Comparison of ENCODE assay signal across 16 mouse cellular contexts in the genomic region with DNA sequence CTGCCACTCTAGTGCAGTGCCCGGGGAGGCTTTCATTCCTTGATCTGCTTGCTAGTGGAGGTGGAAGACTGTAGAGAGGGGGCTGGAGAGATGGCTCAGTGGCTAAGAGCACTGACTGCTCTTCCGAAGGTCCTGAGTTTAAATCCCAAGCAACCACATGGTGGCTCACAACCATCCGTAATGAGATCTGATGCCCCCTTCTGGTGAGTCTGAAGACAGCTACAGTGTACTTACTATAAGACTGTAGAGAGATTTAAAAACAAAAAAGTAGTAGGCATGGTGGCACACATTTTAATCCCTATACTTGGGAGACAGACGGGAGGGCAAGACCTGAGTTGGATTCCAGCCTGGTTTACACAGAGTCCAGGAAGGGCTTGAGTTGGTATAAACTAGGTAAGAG. TPM values are rescaled to one million over a fixed set of nuclear protein-coding genes. Genes with fewer than 3 reads are reported as not detected.
DNase-seq lines count a peak whose midpoint lies in the region; ATAC-seq and TF ChIP-seq lines count a peak whose summit lies in the region.
"Had no signal": no experiment of that assay in that cellular context is flagged by ENCODE, and none has a peak within 500 bp of the region (broad histone marks: within the 10 kb centered on the region; RNA-seq: fewer than 3 reads in every experiment).

No protein-coding gene starts in this region.

- H3K4me3 ChIP-seq in gastrocnemius, adult 2 months: no peak overlapping the region
- H3K4me3 ChIP-seq in lung, postnatal 0 days (ENCODE audit: low read depth, low read length): no peak overlapping the region

- H3K4me2 ChIP-seq in lung, postnatal 0 days (replicated peaks; ENCODE audit: low read depth, low read length): no peak overlapping the region

- no peak for TF ChIP-seq EP300 in lung, postnatal 0 days (IDR thresholded peaks at IDR 0.05)

- no peaks in the 10 kb centered on the region for H3K4me1 ChIP-seq in lung, postnatal 0 days (ENCODE audit: insufficient read depth, low read depth, low read length)

- no peaks in the 10 kb centered on the region for H3K27me3 ChIP-seq in lung, postnatal 0 days (replicated peaks; ENCODE audit: insufficient read depth, low read length)

- H3K9me3 ChIP-seq in lung, postnatal 0 days (ENCODE audit: low read length): no peaks in the 10 kb centered on the region

- peaks cover 22% of the 10 kb centered on the region for H3K36me3 ChIP-seq in lung, postnatal 0 days (ENCODE audit: insufficient read depth, low read length)

- 58% methylated on average over 4 of the region's 4 CpGs for WGBS in lung, postnatal 0 days

- H3K27ac ChIP-seq in gastrocnemius, adult 2 months: no peak overlapping the region
- H3K27ac ChIP-seq in lung, postnatal 0 days (ENCODE audit: low read length): no peak overlapping the region

- no peak overlapping the region for H3K9ac ChIP-seq in lung, postnatal 0 days (replicated peaks; ENCODE audit: low read depth)

- peak; percentile 53 for TF ChIP-seq CTCF in gastrocnemius, adult 2 months (IDR thresholded peaks at IDR 0.05)
- peak; percentile 63 for TF ChIP-seq CTCF in lung, postnatal 0 days (IDR thresholded peaks at IDR 0.05)

- no peak for DNase-seq in gastrocnemius, adult 2 months
- no peak for DNase-seq in gastrocnemius, postnatal 25 days
- DNase-seq in lung, postnatal 0 days (ENCODE audit: low spot score): no peak
- no peak for DNase-seq in lung, postnatal 4 days
- DNase-seq in MN1 (ENCODE audit: low spot score): peak; percentile 9
- DNase-seq in retina, embryonic 14.5 days (ENCODE audit: low spot score): peak; percentile 58
- no peak for DNase-seq in cerebellum, postnatal 25 days
- DNase-seq in spleen, adult 18-20 months: no peak
- DNase-seq: adrenal gland, postnatal 14 days; kidney, postnatal 4 days; lung, adult 18-20 months had no signal

- intact Hi-C loops in gastrocnemius, adult 2 months (cut with DNase I): no loop called here

- ATAC-seq in lung, postnatal 0 days: no peak

RNA-seq across cellular contexts. Expression of gene Tomm40, which starts 2.8 kb away (rescaled TPM):
- 10 to 100 TPM; 41.0 to 52.4 TPM for total RNA-seq in gastrocnemius, adult 2 months (2021)
- 10 to 100 TPM; 45.1 to 45.4 TPM for total RNA-seq in gastrocnemius, postnatal 25 days (2021)
- polyA plus RNA-seq in lung, postnatal 0 days (2015; fragmentation: Nextera tagmentation; extraction: Ambion mirVana): 60.8 and 62.4 TPM in 2 replicates

RNA-seq across cellular contexts. Expression of gene Apoe, which starts 13.4 kb away (rescaled TPM):
- 10 to 100 TPM; 38.0 to 61.8 TPM for total RNA-seq in gastrocnemius, adult 2 months (2021)
- 100 to 1,000 TPM in 1 of 2 experiments, 10 to 100 TPM in 1; 53.5 to 108 TPM for total RNA-seq in gastrocnemius, postnatal 25 days (2021)
- polyA plus RNA-seq in lung, postnatal 0 days (2015; fragmentation: Nextera tagmentation; extraction: Ambion mirVana): 768 and 1,006 TPM in 2 replicates

RNA-seq across cellular contexts. Expression of gene Apoc1, which starts 20.0 kb away (rescaled TPM):
- total RNA-seq in gastrocnemius, adult 2 months (2021): 1 to 10 TPM in 1 of 2 experiments, under 1 TPM in 1; 0.64 to 1.1 TPM
- total RNA-seq in gastrocnemius, postnatal 25 days (2021): 1 to 10 TPM in 1 of 2 experiments, not detected in 1; 3.7 TPM
- 61.1 and 63.8 TPM in 2 replicates for polyA plus RNA-seq in lung, postnatal 0 days (2015; fragmentation: Nextera tagmentation; extraction: Ambion mirVana)

RNA-seq across cellular contexts. Expression of gene Apoc4, which starts 31.1 kb away (rescaled TPM):
- not detected for total RNA-seq in gastrocnemius, adult 2 months (2021)
- not detected for total RNA-seq in gastrocnemius, postnatal 25 days (2021)
- polyA plus RNA-seq in lung, postnatal 0 days (2015; fragmentation: Nextera tagmentation; extraction: Ambion mirVana): 0.38 and 0.88 TPM in 2 replicates
- total RNA-seq: left cerebral cortex, postnatal 14 days had no signal

RNA-seq across cellular contexts. Expression of gene Gm44805, which starts 31.2 kb away (rescaled TPM):
- not detected for total RNA-seq in gastrocnemius, adult 2 months (2021)
- not detected for total RNA-seq in gastrocnemius, postnatal 25 days (2021)
- not detected in 2 replicates for polyA plus RNA-seq in lung, postnatal 0 days (2015; fragmentation: Nextera tagmentation; extraction: Ambion mirVana)
- total RNA-seq: gastrocnemius, adult 18-20 months; left cerebral cortex, postnatal 14 days; monocyte, adult 5-6 weeks had no signal
- polyA plus RNA-seq: heart, embryonic 14.5 days; spleen, adult 2 months had no signal

Comparison
In these comparisons a context has a peak if more than half of its experiments do, and no peak if none do; other contexts are left out.
1. DNase-seq: peak in MN1 (single experiment) and retina, embryonic 14.5 days (single experiment); none in gastrocnemius, adult 2 months (single experiment), gastrocnemius, postnatal 25 days (single experiment), lung, postnatal 0 days (single experiment), lung, postnatal 4 days (0 of 2), cerebellum, postnatal 25 days (0 of 2) and spleen, adult 18-20 months (0 of 2).